Mouse (Mus musculus): ENCODE measurements at regions not wholly inside any gene's neighbourhood (a gene's known extent, or its start where the extent isn't known, plus 50 kb on each side); places are given as distances from the start of the nearest gene placed in this dataset.

- Histone ChIP-seq H3K27me3 (ENCODE audit: control insufficient read depth, insufficient read depth, low read depth, low read length) (no peaks in the 10 kb centered on the region), H3K9ac (ENCODE audit: low read depth, low read length) (no peak overlapping the region), H3K27ac (ENCODE audit: low read length) (no peak overlapping the region), H3K4me2 (ENCODE audit: low read length) (no peak overlapping the region), H3K9me3 (replicated peaks; ENCODE audit: control insufficient read depth, low read length, poor library complexity, severe bottlenecking) (no peaks in the 10 kb centered on the region), H3K36me3 (ENCODE audit: control insufficient read depth, insufficient read depth, low read length) (no peaks in the 10 kb centered on the region), H3K4me1 (ENCODE audit: control insufficient read depth, insufficient read depth, low read length) (no peaks in the 10 kb centered on the region), H3K4me3 (ENCODE audit: low read depth, low read length) (no peak overlapping the region)
- WGBS, result 42% methylated on average over 1 of the region's 1 CpGs
- ATAC-seq, result no peak
These were observed 97.7 kb downstream of the E030025P04Rik start for GRCm38 (mm10) chr11:109046446-109046845.

GRCm38 (mm10) chr11:109040519-109040916 is 103.7 kb downstream of the E030025P04Rik start:
- Histone ChIP-seq H3K4me1 (ENCODE audit: control insufficient read depth, insufficient read depth, low read length) (0 out of 2 replicates have a peak, but pooled peaks cover 2% of the 10 kb centered on the region), H3K27ac (ENCODE audit: low read length) (no peak overlapping the region), H3K4me2 (ENCODE audit: low read length) (no peak overlapping the region), H3K4me3 (ENCODE audit: low read depth, low read length) (no peak overlapping the region), H3K9me3 (replicated peaks; ENCODE audit: control insufficient read depth, low read length, poor library complexity, severe bottlenecking) (no peaks in the 10 kb centered on the region), H3K36me3 (ENCODE audit: control insufficient read depth, insufficient read depth, low read length) (no peaks in the 10 kb centered on the region), H3K27me3 (ENCODE audit: control insufficient read depth, insufficient read depth, low read depth, low read length) (no peaks in the 10 kb centered on the region), H3K9ac (ENCODE audit: low read depth, low read length) (no peak overlapping the region)
- 44% methylated on average over 7 of the region's 7 CpGs for WGBS
- ATAC-seq, result no peak

GRCm38 (mm10) chr11:109039792-109040518 is 104.2 kb downstream of the E030025P04Rik start:
- ATAC-seq, result no peak
- H3K36me3 ChIP-seq (ENCODE audit: control insufficient read depth, insufficient read depth, low read length), result no peaks in the 10 kb centered on the region
- 0 out of 2 replicates have a peak, but pooled peaks cover 2% of the 10 kb centered on the region for H3K4me1 ChIP-seq (ENCODE audit: control insufficient read depth, insufficient read depth, low read length)
- H3K4me3 ChIP-seq (ENCODE audit: low read depth, low read length), result no peak overlapping the region
- no peaks in the 10 kb centered on the region for H3K27me3 ChIP-seq (ENCODE audit: control insufficient read depth, insufficient read depth, low read depth, low read length)
- 0 out of 2 replicates have a peak overlapping the region, but pooled peaks have one; percentile 4 for H3K27ac ChIP-seq (ENCODE audit: low read length)
- no peaks in the 10 kb centered on the region for H3K9me3 ChIP-seq (replicated peaks; ENCODE audit: control insufficient read depth, low read length, poor library complexity, severe bottlenecking)
- no peak overlapping the region for H3K4me2 ChIP-seq (ENCODE audit: low read length)
- WGBS, result 56% methylated on average over 6 of the region's 6 CpGs
- H3K9ac ChIP-seq (ENCODE audit: low read depth, low read length), result no peak overlapping the region

- ATAC-seq, result no peak
- WGBS, result 82% methylated on average over 10 of the region's 10 CpGs
- no peaks in the 10 kb centered on the region for H3K9me3 ChIP-seq (replicated peaks; ENCODE audit: control insufficient read depth, low read length, poor library complexity, severe bottlenecking)
- no peaks in the 10 kb centered on the region for H3K36me3 ChIP-seq (ENCODE audit: control insufficient read depth, insufficient read depth, low read length)
- no peaks in the 10 kb centered on the region for H3K27me3 ChIP-seq (ENCODE audit: control insufficient read depth, insufficient read depth, low read depth, low read length)
- H3K27ac ChIP-seq (ENCODE audit: low read length), result no peak overlapping the region
- H3K4me2 ChIP-seq (ENCODE audit: low read length), result no peak overlapping the region
- no peak overlapping the region for H3K4me3 ChIP-seq (ENCODE audit: low read depth, low read length)
- no peak overlapping the region for H3K9ac ChIP-seq (ENCODE audit: low read depth, low read length)
- 0 out of 2 replicates have a peak, but pooled peaks cover 2% of the 10 kb centered on the region for H3K4me1 ChIP-seq (ENCODE audit: control insufficient read depth, insufficient read depth, low read length)
These were observed 104.9 kb downstream of the E030025P04Rik start for GRCm38 (mm10) chr11:109039060-109039791.

DNA sequence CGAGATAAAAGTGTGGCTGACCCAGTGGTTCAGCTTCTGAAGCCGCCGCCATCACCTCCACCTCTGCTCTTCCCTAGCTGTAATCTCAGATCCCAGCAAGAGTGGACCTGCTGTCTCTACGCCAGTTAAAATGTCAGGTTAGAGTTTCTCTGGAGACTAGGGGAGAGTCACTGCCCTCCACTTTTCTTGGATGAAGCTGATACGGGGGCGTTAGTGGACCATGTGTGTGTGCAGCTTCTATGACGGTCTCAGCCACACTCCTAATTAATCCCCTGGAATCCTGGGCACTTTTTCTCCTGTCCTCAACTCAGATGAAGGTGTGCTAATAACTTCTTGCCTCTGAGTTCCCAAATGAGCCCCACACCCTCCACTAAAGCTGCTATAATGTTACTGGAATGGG is 106.0 kb downstream of the E030025P04Rik start:
- Histone ChIP-seq H3K9me3 (replicated peaks; ENCODE audit: control insufficient read depth, low read length, poor library complexity, severe bottlenecking) (no peaks in the 10 kb centered on the region), H3K4me1 (ENCODE audit: control insufficient read depth, insufficient read depth, low read length) (0 out of 2 replicates have a peak, but pooled peaks cover 2% of the 10 kb centered on the region), H3K36me3 (ENCODE audit: control insufficient read depth, insufficient read depth, low read length) (no peaks in the 10 kb centered on the region), H3K27ac (ENCODE audit: low read length) (no peak overlapping the region), H3K4me2 (ENCODE audit: low read length) (no peak overlapping the region), H3K27me3 (ENCODE audit: control insufficient read depth, insufficient read depth, low read depth, low read length) (no peaks in the 10 kb centered on the region), H3K9ac (ENCODE audit: low read depth, low read length) (no peak overlapping the region), H3K4me3 (ENCODE audit: low read depth, low read length) (no peak overlapping the region)
- no peak for ATAC-seq
- 84% methylated on average over 7 of the region's 7 CpGs for WGBS

GRCm38 (mm10) chr11:109034596-109034995 is 109.6 kb downstream of the E030025P04Rik start:
- H3K4me3 ChIP-seq (ENCODE audit: low read depth, low read length), result no peak overlapping the region
- H3K27me3 ChIP-seq (ENCODE audit: control insufficient read depth, insufficient read depth, low read depth, low read length), result no peaks in the 10 kb centered on the region
- no peak overlapping the region for H3K27ac ChIP-seq (ENCODE audit: low read length)
- no peak overlapping the region for H3K9ac ChIP-seq (ENCODE audit: low read depth, low read length)
- peaks cover 3% of the 10 kb centered on the region; the same call in 1 of the 2 replicates for H3K4me1 ChIP-seq (ENCODE audit: control insufficient read depth, insufficient read depth, low read length)
- no peak for ATAC-seq
- H3K9me3 ChIP-seq (replicated peaks; ENCODE audit: control insufficient read depth, low read length, poor library complexity, severe bottlenecking), result no peaks in the 10 kb centered on the region
- H3K4me2 ChIP-seq (ENCODE audit: low read length), result no peak overlapping the region
- no peaks in the 10 kb centered on the region for H3K36me3 ChIP-seq (ENCODE audit: control insufficient read depth, insufficient read depth, low read length)
- 92% methylated on average over 1 of the region's 1 CpGs for WGBS

- H3K27ac ChIP-seq (ENCODE audit: low read length), result no peak overlapping the region
- H3K9ac ChIP-seq (ENCODE audit: low read depth, low read length), result no peak overlapping the region
- no peaks in the 10 kb centered on the region for H3K9me3 ChIP-seq (replicated peaks; ENCODE audit: control insufficient read depth, low read length, poor library complexity, severe bottlenecking)
- no peak overlapping the region for H3K4me2 ChIP-seq (ENCODE audit: low read length)
- ATAC-seq, result no peak
- H3K4me1 ChIP-seq (ENCODE audit: control insufficient read depth, insufficient read depth, low read length), result peaks cover 3% of the 10 kb centered on the region; the same call in 1 of the 2 replicates
- H3K27me3 ChIP-seq (ENCODE audit: control insufficient read depth, insufficient read depth, low read depth, low read length), result no peaks in the 10 kb centered on the region
- H3K36me3 ChIP-seq (ENCODE audit: control insufficient read depth, insufficient read depth, low read length), result no peaks in the 10 kb centered on the region
- WGBS, result 51% methylated on average over 4 of the region's 4 CpGs
- no peak overlapping the region for H3K4me3 ChIP-seq (ENCODE audit: low read depth, low read length)
These were observed 110.1 kb downstream of the E030025P04Rik start for GRCm38 (mm10) chr11:109034072-109034471.

DNA sequence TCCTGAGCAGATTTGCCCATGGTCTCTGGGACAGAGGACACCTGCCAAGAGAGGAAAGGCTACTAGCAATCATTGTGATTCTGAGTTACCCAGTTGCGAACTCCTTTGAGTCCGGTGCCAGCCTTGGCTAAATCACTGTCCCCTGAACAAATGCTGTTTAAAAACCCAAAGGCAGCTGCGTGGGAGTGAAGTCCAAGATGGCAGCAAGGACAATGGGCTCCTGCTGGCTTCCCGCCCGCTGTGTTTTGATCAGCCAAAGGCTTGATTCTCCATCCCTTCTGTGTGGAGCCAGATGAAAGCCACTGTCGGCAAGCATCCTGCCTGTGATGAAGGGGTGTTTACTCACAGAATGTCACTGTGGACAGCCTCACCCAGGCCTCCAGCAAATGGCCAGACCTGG is 111.4 kb downstream of the E030025P04Rik start:
- no peaks in the 10 kb centered on the region for H3K27me3 ChIP-seq (ENCODE audit: control insufficient read depth, insufficient read depth, low read depth, low read length)
- no peaks in the 10 kb centered on the region for H3K9me3 ChIP-seq (replicated peaks; ENCODE audit: control insufficient read depth, low read length, poor library complexity, severe bottlenecking)
- peak; percentile 48; the same call in 1 of the 2 replicates for ATAC-seq
- no peak overlapping the region for H3K4me2 ChIP-seq (ENCODE audit: low read length)
- no peak overlapping the region for H3K9ac ChIP-seq (ENCODE audit: low read depth, low read length)
- H3K27ac ChIP-seq (ENCODE audit: low read length), result 0 out of 2 replicates have a peak overlapping the region, but pooled peaks have one; percentile 20
- peaks cover 3% of the 10 kb centered on the region; the same call in 1 of the 2 replicates for H3K4me1 ChIP-seq (ENCODE audit: control insufficient read depth, insufficient read depth, low read length)
- 19% methylated on average over 6 of the region's 6 CpGs for WGBS
- H3K36me3 ChIP-seq (ENCODE audit: control insufficient read depth, insufficient read depth, low read length), result no peaks in the 10 kb centered on the region
- no peak overlapping the region for H3K4me3 ChIP-seq (ENCODE audit: low read depth, low read length)

DNA sequence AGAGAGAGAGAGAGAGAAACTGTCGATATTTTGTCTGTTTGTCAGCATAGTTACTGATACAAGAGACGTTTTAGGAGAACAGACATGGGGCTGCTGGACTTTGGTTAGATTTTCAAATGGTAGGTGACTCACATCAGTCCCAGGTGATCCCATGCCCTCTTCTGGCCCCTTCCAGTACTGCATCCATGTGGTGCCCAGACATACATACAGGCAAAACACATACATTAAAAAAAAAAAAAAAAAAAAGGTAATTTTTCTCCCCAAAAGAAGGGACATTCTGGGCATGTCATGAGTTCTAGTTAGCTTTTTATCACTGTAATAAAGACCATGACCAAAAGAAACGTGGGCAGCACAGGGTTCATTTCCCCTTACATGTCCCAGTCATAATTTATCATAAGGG is 110.3 kb downstream of the Axin2 start:
- Histone ChIP-seq H3K9ac (ENCODE audit: low read depth, low read length) (no peak overlapping the region), H3K27ac (ENCODE audit: low read length) (no peak overlapping the region), H3K27me3 (ENCODE audit: control insufficient read depth, insufficient read depth, low read depth, low read length) (no peaks in the 10 kb centered on the region), H3K9me3 (replicated peaks; ENCODE audit: control insufficient read depth, low read length, poor library complexity, severe bottlenecking) (no peaks in the 10 kb centered on the region), H3K36me3 (ENCODE audit: control insufficient read depth, insufficient read depth, low read length) (no peaks in the 10 kb centered on the region), H3K4me2 (ENCODE audit: low read length) (no peak overlapping the region), H3K4me1 (ENCODE audit: control insufficient read depth, insufficient read depth, low read length) (peaks cover 3% of the 10 kb centered on the region; the same call in 1 of the 2 replicates), H3K4me3 (ENCODE audit: low read depth, low read length) (no peak overlapping the region)
- ATAC-seq, result no peak
- 33% methylated on average over 3 of the region's 3 CpGs for WGBS

Data from midbrain, embryonic 16.5 days (tissue).